Mouse (Mus musculus): Measurements from ENCODE around the gene Cltc. TPM values are rescaled to one million over a fixed set of nuclear protein-coding genes. Genes with fewer than 3 reads are reported as not detected.

The Cltc gene
- total RNA-seq, 2 experiments from 2014 or later = 258 to 298 TPM

GRCm38 (mm10) chr11:86650676-86651075, 106.7 kb downstream of the Cltc start:
- no peak for DNase-seq (ENCODE audit: low spot score in 2 of 2)

- no peak for DNase-seq (ENCODE audit: low spot score in 2 of 2)
These were observed 107.8 kb downstream of the Cltc start for GRCm38 (mm10) chr11:86649542-86649941.

GRCm38 (mm10) chr11:86647706-86648447, 109.5 kb downstream of the Cltc start:
- DNase-seq (ENCODE audit: low spot score in 2 of 2) = no peak

GRCm38 (mm10) chr11:86646885-86647459, 110.4 kb downstream of the Cltc start:
- DNase-seq (ENCODE audit: low spot score in 2 of 2) = no peak

- DNase-seq (ENCODE audit: low spot score in 2 of 2) = no peak
These were observed 111.1 kb downstream of the Cltc start for GRCm38 (mm10) chr11:86646136-86646834.

GRCm38 (mm10) chr11:86644553-86644952, 112.8 kb downstream of the Cltc start:
- DNase-seq (ENCODE audit: low spot score in 2 of 2) = no peak

Other genes starting within 250 kb of the Cltc start
- 10 to 100 TPM; 31.9 to 43.7 TPM for gene Rps6kb1, start 212.8 kb downstream of the Cltc start, total RNA-seq (2021)
- gene Tubd1, start 212.6 kb downstream of the Cltc start, total RNA-seq (2021) = 1 to 10 TPM; 6.2 to 7.7 TPM
- gene Vmp1, start 73.7 kb downstream of the Cltc start, total RNA-seq (2021) = 100 to 1,000 TPM; 106 to 139 TPM
- gene Ptrh2, start 73.6 kb downstream of the Cltc start, total RNA-seq (2021) = 10 to 100 TPM; 12.4 to 12.7 TPM
- gene Dhx40, start 50.2 kb upstream of the Cltc start, total RNA-seq (2021) = 10 to 100 TPM; 21.2 to 27.0 TPM
- gene Ypel2, start 236.1 kb upstream of the Cltc start, total RNA-seq (2021) = 10 to 100 TPM; 12.8 to 31.2 TPM